Mouse (Mus musculus) retina, embryonic 14.5 days (tissue): ENCODE measurements around the gene Chsy1.

Experiments
- DNase-seq: peaks from one replicate; pipeline ENCODE4 v3.0.0-alpha.2; 2015; ENCODE audit warnings: low spot score

Chsy1 gene

DNA sequence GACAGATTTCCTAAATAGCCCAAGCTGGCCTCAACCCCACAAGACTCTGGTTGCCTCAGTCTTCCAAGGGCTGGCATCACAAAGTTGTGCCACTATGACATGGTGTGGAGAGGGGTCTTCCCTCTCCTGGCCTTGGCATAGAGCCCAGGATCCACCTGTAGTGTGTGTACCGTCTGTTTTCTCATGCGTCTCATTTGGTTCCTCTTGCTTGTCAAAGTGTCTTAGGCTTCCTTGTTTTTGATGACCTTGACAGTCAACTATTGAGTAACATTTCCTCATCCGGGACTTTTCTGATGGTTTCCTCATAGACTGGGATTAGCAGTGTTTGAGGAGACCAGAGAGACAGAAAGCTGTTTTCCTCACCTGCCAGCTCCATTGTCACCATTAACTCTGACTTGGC, 30.8 kb downstream of the Chsy1 start:
- no peak for DNase-seq

DNA sequence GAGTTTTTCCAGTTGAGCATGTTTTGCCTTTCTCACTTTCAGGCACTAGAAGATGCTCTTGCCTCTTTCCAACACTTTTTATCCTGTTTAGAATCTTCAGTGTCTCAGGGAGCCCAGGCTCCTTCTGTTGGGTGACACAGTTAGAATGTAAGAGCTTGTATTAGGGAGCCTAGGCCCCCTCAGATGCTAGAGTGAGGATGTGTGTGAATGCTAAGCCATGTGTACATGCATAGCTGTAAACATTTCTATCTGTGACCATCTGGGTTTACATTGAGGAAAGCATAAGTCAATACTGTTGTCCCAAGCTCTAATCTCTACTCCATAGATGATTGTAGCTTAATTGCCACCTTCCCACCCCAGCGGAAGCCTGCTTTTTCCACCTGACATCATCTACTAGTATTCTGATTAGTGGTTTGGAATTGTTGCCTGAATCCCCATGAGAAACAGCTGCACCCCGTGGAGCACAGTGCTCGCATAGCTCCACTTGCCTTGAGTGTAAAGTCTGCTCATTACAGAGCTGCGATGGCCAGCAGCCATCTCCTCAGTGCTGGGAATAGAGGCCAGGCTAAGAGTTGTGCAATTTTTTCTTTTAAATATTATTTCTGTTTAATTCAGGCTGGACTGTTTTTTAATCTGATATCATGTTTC, 31.7 kb downstream of the Chsy1 start:
- peak; percentile 54 for DNase-seq

DNA sequence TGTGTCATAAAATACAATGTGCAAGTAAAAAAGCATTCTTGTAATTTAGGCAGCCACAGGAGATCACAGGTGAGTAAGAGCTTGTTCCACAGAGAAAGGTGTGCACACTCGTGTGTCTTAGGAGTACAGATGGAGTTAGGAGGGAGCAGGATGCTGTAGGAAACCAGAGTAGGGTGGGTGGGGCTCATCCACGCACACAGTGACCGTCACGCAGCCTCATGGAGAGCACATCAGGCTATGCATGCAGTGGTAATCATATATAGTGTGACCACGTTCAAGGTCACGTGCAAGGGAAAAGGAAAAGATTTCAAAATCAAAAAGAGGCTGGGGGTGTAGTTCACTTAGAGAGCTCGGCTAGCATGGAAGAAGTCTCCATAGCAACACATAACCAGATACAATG, 33.2 kb downstream of the Chsy1 start:
- no peak for DNase-seq

DNA sequence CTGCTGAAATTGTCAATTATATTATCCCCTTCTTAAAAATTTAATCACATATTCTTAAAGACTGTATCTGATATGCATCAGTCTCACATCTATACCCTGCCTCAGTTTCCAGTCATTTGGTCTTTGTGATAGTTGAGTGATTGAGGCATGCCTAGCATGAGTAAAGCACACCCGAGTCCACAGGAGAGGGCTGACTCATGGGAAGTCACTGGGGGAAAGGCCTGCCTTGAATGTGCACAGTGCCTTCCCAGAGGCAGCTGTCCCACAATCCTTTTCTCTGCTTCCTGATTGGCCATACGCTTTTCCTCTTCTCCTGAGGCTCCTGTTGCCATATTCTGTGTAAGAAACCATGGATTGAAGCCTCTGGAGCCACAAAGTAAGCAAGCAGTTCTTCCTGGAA, 35.2 kb downstream of the Chsy1 start:
- no peak for DNase-seq

DNA sequence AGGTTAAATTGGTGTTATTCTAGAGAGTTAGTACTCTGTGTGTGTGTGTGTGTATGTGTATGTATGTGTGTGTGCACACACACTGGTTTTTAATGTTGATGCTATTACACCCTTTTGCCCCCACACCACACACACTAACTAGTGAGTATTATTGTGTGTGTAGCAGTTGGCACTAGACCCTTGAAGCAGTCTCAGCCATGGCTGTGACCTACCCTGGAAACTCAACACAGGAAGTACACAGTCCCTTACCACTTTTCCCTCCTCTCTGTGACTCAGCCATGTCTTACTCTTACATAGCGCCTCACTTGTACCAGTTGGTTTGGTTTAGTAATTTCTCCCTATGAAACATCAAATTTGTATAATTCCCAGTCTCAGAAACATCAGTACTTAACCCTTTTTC, 37.8 kb downstream of the Chsy1 start:
- no peak for DNase-seq

DNA sequence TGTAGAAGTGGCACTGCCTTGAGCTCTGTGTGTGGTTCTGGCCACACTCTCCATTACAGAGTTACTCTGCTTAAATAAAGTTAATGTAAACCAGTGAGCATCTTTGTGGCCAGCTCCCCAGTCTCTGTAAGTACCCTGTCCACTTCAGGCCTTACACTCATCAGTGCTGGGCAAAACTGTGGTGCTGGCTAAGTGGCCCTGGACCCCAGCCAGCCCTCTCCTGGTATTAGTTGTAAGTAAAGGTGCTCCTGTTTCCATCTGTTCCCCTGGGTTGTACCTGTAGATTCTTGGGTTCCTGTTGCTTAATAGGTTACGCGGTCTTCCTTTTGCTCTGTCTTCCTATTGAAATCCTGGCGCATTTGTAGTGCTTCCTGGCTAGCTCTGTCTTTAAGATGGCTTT, 38.5 kb downstream of the Chsy1 start:
- DNase-seq: no peak

DNA sequence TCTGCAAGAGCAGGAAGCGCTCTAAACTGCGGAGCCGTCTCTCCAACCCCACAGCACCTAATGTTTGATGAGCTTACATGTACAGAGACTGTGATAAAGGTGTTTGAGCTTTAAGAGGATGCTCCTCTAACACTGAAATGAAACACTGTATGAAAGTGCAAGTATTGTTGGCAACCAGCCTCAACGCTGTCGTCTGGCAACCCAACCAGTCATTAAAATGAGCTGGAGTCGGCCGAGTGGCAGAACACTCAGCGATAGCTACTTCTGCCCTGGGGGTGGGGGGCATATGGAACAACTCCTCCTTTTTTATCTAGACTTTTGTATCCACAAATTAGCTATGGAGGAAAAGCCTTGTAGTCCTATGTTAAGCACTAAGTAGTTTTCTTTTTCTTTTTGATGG, 40.2 kb downstream of the Chsy1 start:
- DNase-seq: no peak

DNA sequence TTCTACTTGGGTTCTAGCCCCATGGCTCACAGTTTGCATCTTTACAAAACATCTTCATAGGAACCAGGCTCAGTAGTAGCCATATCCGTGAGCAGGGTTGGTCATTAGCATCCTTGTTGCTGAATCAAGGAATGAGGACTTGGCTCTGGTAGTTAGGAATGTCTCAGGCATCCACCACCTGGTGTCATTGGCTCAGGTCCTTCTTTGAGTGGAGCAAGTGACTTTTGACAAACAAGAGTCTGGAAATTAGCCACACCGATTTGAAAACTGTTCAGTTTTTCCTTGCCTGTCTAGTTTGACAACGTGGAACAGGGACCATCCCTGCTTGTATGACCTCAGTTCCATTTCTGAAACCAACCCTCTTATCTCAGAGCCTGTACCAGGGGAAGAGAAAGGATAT, 41.1 kb downstream of the Chsy1 start:
- DNase-seq: no peak

DNA sequence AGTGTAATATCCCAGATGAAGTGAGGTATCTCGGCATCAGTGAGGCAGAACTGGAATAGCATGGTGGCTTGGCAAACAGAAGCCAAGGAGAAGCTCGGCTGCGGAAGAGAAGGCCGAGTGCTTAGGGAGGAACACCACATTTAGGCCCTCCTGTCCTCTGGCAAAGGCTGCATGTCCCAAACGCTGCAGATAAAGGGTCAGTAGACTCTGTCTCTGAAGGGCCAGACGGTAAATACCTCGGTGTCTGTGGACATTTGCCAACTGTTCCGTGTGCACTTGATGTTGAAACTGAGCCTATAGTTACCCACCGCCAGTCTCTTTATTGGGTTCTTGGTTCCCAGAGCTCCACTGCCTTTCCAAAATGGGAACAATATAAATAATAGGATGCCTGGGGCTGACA, 48.1 kb downstream of the Chsy1 start:
- no peak for DNase-seq

DNA sequence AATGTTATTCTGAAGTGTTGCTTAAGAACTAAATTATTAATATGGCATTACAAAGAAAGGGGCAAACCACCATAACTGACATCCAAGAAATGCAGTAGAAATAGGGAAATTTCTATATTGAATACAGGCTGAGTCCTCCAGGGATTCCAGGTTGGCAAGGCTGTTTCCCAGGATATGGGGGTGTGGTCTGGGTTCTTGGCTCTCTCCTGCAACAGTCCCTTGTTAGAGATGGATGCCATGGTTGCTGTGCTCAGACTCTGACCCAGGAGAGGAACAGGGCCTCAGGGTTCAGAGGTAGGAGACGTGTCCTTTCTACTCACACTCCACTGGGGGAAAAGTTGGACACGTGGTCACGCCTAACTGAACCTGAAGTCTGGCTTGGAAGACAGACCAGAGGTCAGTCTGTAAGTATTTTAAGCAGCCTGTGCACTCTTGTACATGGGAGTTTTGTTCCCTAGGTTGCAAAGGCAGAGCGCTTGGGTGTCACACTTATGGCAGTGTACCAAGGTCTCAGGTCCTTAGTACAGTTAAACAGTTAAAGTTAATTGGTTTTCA, 48.6 kb downstream of the Chsy1 start:
- no peak for DNase-seq

DNA sequence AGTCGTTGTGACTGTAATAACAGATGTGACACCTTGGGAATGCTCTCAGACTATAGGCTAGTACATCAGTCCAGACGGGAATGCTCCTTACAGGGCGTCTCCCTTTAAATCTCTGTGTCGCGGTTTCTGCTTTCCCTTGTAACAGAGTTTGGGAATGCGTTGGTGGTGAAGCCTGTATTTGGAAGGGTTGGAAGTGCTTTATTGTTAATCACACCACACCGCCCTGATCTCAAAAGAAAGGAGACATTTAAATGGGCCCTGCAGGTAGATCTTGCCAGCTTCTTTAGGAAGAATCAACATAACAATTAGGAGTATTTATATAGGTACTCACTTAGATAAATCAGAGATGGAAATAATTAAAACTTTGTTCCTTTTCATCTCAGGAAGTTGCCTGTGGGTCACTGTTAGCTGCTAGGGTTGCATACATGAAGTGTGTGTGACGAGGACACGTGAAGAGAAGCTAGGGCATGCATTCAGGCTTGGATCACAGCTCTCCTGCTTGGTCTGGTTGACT, 49.4 kb downstream of the Chsy1 start:
- no peak for DNase-seq

DNA sequence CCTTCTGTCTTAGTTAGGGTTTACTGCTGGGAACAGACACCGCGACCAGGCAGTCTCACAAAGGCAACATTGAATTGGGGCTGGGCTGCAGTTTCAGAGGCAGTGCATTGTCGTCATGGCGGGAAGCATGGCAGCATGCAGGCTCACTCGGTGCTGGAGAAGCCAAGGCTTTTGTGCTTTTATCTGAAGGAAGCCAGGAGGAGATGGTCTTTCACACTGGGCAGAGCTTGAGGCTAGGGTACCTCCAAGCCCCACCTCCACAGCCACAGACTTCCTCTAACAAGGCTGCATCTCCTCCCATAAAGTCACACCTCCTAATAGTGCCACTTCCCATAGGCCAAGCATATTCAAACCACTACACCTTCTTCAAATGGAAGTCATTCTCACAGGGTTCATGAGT, 50.6 kb downstream of the Chsy1 start:
- no peak for DNase-seq

DNA sequence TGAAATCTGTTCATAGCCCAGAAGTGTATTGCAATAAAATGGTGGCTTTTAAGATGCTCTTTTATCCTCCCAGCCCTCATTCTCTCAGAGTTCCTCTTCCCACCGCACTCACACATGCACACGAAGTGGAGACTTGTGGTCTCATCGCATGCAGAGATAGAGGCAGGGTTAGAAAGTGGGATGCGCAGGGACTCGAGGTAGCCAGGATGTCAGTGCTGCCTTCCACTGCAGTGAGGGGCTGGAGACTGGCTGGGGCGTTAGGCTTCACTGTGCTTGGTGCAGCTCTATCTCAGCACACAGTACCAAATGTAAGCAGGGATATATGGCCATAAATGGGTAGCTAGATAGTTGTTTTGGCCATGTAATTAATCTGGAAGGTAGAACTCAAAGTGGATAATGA, 52.5 kb downstream of the Chsy1 start:
- no peak for DNase-seq

DNA sequence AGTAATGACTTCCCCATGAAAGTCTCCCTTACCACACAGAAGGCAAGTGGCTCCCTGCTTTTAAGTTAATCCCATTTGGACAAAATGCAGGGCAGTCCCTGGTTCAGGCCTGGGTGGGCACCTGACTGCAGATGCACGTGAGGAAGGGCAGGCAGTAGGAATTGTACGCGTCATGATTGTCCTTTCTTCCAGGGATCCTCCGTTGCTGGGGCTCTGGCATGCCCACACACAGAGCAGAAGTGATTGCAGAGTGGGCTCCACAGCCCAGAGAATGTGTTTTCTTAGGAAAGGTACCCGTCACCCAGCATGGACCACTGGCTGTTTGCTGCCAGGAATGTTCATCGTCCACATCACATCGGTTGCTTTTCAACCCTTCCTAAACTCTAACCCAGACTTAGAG, 53.2 kb downstream of the Chsy1 start:
- DNase-seq: no peak

DNA sequence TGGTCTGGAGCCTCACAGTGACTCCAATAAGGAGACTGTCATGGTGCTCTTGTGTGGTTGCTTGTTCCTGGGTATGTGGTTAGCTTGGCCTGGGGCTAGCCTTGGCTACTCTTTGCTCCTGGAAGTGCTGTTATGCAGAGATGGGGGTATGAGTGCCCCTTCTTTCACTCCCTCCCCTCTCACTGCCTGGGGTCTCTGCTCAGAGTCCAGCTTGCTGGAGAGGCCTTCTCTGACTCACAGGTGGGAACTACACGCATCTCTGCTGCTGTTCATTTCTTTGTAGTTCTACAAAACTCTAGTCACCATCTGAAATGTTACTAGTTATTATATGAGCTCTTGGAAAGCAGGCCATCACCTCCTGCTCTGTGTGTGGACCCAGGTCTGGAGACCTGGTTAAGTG, 53.7 kb downstream of the Chsy1 start:
- no peak for DNase-seq

DNA sequence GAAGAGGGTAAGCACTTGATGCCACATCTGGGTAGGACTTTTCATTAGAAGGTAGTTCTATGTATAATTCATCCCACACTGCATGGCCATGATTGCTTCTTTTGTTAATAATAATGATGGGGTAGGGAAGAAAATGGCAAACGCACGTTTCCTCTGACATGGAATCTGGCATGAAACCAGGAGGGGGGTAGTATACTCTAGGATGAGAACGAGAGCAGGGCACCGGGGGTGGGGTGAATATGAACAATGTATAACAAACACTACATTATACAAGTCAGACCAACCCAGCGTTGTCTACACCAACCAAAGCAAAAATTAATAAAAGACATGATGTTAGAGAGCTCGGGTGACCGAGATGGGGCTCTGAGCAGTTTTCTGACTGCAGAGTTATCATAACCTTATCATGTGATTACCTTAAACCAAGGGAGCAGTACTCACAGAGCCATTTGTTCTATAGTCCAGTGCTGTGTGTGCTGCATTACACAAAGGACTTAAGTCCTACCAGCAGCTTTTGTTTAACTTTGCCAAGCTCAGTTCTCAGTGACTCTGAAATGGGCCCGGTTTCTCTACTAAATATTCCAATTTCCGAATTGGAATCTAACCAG, 55.2 kb downstream of the Chsy1 start:
- peak; percentile 17 for DNase-seq

DNA sequence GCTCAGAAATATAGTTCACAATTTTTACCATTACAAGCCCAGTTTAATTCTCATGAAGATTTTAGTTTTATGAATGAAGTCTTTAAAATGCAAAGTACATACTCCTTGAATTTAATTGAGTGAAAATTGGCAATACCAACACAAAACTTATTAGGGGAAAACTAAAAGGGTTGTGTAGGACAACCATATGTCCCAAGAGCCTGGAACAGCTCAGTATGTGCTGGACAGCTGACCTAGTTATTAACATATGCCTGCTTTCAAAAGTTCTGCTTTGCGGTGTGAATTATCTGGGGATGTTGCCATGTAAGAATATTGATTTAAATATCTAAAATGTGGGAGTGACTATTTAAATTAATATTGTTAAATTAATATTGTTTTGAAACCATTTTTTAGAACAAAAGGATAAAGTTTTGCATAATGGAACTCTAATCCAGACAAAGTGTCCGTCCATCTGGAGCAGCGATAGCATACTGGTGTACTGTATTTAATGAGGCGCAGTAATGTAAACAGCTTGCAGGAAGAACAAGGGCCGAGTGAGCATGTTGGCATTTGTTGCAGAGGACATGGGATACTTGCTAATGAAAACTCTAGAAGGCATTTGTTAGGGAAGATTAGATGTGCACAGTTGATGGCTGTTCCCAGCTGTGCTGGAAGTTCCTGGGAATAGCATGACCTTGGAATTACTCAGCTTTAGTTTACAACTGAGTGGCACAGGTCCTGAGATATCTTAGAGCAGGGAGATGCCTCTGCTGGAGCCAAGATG, 55.9 kb downstream of the Chsy1 start:
- DNase-seq: peak; percentile 67

DNA sequence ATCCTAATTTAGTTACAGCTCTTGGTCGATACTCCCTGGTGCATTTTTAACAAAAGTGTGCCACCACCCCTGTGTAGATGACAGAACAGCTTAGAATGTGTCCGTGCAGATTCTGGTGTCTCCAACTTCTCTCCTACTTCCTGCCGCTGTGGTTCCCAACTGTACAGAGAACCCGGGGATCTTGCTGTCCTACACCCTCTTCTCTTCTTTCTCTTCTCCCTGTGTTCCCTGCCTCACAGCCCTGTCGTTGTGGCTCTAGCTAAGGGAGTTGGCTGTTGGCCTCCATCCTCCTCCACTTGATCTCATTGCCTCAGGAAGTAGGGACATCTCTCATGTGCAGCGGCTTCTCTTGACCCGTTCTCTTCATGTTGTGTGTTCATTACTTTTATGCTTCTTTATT, 59.6 kb downstream of the Chsy1 start:
- no peak for DNase-seq

DNA sequence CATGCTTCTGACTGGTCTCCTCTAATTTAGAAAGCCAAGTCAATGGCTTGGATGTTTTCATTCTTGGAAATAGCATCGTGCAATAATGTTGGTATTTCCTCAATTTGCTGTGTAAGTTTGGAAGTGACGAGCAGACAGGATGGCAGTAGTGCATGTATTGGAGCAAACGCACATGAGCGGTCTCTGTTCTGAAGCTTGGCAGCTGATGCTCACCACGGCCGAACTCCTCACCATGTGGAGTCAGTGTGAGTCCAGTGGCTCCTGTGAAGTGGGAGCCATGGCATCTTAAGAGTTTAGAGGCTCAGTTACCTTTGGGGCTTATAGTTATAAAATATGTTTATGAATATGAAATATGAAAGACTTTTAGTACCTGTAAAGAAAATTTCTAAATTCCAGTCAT, 60.2 kb downstream of the Chsy1 start:
- DNase-seq: no peak

DNA sequence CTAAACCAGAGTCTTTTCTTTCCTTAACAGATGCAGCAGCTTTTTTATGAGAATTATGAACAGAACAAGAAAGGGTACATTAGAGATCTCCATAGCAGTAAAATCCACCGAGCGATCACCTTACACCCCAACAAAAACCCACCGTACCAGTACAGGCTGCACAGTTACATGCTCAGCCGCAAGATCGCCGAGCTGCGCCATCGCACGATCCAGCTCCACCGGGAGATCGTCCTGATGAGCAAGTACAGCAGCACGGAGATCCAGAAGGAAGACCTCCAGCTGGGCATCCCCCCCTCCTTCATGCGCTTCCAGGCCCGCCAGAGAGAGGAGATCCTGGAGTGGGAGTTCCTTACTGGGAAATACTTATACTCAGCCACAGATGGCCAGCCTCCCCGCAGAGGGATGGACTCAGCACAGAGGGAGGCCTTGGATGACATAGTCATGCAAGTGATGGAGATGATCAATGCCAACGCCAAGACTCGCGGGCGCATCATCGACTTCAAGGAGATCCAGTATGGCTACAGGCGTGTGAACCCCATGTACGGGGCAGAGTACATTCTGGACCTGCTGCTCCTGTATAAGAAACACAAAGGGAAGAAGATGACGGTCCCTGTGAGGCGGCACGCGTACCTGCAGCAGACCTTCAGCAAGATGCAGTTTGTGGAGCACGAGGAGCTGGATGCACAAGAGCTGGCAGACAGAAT, 61.6 kb downstream of the Chsy1 start:
- DNase-seq: no peak

DNA sequence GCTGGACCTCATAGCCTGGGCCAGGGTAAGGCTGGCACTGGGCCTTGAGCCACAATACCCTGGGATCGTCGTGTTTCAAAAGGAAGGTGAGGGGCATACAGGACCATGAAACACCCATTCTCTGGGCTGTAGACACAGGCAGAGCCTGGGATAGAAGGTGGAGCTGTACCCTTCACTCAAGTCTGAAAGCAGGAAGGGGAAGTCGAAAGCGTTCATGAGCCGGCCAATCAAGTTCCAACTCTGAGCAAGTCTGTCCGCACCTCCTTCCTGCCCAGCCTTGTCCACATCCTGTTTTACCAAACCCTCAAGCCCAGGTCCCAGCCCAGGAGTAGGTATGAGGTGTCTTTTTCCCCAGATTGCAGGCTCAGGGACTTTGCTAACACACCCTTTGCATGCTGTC, 66.4 kb downstream of the Chsy1 start:
- no peak for DNase-seq

DNA sequence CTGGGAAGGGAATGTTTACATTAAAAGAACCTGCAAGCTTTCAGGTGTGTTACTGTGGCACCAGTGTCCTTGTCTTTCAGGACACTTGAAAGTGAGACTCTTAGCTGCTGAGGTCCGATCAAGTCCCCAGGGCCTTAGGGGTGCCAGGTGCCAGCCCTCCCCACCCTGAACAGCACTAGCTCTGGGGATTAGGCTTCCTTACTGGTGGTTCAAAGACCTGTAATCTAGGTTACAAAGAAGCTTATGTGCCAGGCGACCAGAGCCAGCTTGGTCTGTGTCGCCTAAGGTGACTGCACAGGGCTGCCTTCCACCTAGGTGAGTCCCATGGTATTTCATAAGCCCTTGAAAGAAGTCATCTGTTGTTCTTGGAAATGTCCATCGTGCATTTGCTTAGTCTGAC, 66.9 kb downstream of the Chsy1 start:
- DNase-seq: no peak

DNA sequence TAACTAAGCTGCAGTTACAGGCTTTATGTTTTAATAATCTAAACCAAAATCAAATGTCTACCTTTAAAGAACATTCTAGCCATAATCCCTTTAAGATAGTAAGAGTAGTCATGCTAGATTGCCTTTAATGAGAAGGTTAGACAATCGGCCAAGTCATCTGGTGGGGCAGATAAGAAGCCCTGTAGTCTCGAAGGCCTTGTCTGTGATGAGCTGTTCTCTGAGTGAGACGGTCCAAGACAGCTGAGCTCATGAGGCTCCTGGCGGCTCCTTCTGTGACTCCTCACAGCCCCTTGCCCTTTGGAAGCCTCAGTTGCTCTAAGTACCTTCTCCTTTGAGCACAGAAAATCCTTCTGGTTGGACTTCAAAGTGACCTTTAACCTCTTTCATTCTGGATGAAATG, 67.6 kb downstream of the Chsy1 start:
- no peak for DNase-seq
